Mouse (Mus musculus) layer of hippocampus, adult 9-11 months (tissue): Measurements from ENCODE around the gene Ergic3.

Experiments
- DNase-seq: peaks from one replicate; pipeline ENCODE4 v3.0.0; 2022

Ergic3 gene

GRCm38 (mm10) chr2:156007888-156008532, at the start of gene Ergic3, which contains the start of gene 6430550D23Rik:
TSS of gene Ergic3 (plus strand) at chr2:156008045.
TSS of gene 6430550D23Rik (minus strand) at chr2:156007977.
- DNase-seq: peak; percentile 98

GRCm38 (mm10) chr2:155959981-155960380, 47.9 kb upstream of the Ergic3 start:
- DNase-seq: no peak

- no peak for DNase-seq
Measured at GRCm38 (mm10) chr2:155961862-155962261, 46.0 kb upstream of the Ergic3 start.

DNA sequence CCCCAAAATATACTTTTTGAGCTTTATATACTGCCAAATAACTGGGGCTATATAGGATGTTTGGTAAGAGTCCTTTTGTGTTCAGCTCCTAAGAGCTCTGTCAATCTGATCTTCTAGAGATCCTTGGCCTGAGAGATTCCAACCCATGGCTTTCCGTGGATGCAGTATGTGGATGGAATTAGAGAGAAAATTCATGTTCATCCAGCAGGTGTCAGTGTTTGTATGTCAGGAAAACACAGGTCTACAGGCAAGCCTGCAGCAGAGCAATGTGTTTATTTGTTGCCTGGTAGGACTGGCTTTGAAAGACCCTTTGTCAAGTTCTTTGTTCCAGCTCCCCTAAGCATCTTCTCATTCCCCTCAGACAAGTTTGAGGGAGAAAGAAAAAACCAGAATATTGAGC, 44.9 kb upstream of the Ergic3 start:
- no peak for DNase-seq

DNA sequence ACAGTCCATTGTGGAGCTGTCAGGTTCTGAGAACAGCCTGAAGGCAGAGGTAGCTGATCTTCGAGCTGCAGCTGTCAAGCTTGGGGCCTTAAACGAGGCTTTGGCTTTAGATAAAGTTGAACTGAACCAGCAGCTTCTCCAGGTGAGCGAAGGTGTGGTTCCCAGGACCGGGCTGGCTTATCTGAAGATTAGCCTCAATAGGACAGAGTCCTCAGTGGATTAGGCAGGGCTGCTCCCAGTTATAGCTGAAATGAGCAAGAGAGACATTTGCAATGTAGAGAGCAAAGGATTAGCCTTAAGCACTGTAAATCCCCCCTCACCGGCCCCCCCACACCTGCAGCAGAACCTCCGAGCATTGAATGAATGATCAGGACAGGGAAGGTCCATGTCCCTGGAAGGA, 34.5 kb upstream of the Ergic3 start:
- no peak for DNase-seq

DNA sequence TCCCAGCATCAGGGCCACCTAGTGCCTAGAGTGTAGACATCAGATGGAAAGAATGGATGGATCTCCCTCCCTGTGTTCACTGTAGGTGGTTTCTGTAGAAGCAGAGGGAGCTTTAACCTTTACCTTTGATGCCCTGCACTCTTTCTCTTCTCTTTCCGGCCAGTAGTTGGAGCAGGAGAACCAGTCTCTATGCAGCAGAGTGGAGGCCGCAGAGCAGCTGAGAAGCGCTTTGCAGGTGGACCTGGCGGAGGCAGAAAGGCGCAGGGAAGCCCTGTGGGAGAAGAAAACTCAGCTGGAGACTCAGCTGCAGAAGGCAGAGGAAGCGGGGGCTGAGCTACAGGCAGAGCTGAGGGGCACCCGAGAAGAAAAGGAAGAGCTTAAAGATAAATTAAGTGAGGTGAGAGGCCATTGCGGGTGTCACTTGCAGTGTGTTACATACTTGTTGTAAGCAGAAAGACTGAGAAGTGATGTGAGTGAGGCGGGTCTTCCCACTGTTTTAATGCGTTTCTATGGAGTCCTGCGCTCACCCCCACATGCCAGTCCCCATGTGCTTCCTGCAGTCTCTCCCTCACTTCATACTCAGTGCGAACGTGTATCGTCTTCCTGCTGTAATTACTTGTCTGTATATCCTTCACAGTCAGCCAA, 33.6 kb upstream of the Ergic3 start:
- DNase-seq: no peak

- DNase-seq: peak; percentile 44
Measured at GRCm38 (mm10) chr2:155979328-155979991, 28.4 kb upstream of the Ergic3 start.

DNA sequence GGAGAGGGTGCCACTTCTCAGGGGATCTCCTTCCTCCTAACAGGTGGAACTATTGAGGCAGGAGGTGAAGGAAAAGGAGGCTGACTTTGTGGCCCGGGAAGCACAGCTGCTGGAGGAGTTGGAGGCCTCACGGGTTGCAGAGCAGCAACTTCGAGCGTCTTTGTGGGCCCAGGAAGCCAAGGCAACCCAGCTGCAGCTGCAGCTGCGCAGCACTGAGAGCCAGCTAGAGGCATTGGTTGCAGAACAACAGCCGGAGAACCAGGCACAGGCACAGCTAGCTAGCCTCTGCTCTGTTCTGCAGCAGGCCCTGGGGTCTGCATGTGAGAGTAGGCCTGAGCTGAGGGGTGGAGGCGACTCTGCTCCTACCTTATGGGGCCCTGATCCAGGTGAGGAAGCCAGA, 22.1 kb upstream of the Ergic3 start:
- no peak for DNase-seq

DNA sequence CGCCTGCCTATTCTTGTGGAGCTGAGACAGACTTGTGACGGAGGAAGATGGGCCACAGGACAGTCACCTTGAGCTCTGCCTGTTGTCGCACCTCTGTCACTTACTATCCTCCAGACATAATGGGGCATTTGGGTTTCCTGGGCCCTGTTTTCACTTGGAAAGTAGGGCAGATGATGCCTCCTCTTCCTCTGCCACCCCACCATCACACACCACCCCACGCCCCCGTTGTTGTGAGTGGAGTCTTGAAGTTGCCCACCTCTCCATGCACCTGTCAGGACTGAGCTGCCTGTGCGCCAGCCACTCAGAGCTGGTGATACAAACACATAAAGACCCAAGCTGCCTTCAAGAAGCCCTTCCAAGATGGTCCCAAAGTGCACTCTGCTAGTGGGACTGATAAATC, 20.7 kb upstream of the Ergic3 start:
- DNase-seq: no peak

DNA sequence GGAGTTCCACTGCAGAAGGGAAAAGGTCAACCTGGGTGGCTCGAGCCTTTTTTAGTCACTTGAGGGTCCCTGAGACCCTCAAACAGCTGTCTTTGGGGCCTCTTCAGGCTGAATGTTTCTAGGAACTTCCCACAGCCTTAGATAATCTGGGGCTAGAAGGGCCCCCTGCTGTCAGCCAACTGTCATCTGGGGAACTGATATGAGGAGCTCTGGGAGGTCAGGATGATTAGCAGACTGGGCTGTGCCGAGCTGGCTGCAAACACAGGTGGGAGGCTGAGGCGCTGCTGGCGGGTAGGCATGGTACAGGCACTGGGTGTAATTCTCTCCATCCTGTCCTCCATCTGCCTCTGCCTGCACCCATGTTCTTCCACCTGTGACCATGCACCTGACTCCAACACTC, 18.8 kb upstream of the Ergic3 start:
- DNase-seq: peak; percentile 41

DNA sequence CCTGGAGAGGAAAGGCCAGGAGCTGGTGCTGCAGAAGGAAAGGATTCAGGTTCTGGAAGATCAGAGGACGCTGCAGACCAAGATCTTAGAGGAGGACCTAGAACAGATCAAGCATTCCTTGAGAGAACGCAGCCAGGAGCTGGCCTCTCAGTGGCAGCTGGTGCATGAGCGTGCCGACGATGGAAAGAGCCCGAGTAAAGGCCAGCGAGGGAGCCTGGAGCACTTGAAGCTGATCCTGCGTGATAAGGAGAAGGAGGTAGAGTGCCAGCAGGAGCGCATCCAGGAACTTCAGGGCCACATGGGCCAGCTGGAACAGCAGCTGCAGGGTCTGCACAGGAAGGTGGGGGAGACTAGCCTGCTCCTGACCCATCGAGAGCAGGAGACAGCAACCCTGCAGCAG, 16.7 kb upstream of the Ergic3 start:
- DNase-seq: no peak

DNA sequence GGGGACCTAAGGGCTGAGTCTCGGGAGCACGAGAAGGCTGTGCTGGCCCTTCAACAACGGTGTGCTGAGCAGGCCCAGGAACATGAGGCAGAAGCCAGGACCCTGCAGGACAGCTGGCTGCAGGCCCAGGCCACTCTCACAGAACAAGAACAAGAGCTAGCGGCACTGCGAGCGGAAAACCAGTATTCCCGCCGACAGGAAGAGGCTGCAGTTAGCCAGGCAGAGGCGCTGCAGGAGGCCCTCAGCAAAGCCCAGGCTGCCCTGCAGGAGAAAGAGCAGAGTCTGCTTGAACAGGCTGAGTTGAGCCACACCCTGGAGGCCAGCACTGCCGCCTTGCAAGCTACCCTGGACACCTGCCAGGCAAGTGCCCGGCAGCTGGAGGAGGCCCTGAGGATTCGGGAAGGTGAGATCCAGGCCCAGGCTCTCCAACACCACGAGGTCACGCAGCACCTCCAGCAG, 16.0 kb upstream of the Ergic3 start:
- DNase-seq: peak; percentile 68

DNA sequence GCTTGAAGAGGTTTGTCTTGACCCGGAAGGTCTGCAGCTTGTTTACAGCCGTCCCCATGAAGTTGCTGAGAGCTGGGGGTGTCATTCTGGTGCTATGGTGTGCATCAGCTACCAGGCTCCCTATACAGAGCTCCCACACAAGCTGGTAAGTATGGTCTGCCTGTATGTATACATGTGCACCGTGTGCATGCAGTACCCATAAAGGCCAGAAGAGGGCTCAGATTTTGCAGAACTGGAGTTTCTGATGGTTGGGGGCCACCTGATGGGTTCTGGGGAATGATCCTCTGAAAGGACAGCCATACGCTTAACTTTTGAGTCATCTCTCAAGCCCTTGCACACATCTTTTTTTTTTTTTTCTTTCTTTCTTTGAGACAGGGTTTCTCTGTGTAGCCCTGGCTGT, 2.5 kb upstream of the Ergic3 start:
- DNase-seq: no peak

GRCm38 (mm10) chr2:156018106-156018505, 10.3 kb downstream of the Ergic3 start:
- DNase-seq: no peak

DNA sequence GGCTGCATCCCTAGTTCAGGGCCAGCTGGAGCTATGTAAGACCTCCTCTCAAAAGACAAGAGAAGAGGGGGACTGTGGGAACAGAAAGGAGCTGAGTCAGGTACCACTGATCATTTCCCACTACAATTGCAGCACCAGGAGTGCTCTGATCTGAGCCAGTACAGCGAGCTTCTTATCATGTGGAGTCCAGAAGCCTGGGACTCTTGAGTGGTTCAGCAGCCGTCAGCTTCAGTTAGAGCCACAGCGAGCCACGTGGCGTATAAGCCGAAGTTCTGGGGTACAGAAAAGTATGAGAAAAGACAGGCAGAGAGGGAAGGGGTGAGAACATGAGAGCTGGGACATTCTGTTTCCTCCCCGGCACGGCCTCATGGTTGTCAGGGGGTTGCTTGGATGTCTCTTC, 13.4 kb downstream of the Ergic3 start:
- DNase-seq: no peak

DNA sequence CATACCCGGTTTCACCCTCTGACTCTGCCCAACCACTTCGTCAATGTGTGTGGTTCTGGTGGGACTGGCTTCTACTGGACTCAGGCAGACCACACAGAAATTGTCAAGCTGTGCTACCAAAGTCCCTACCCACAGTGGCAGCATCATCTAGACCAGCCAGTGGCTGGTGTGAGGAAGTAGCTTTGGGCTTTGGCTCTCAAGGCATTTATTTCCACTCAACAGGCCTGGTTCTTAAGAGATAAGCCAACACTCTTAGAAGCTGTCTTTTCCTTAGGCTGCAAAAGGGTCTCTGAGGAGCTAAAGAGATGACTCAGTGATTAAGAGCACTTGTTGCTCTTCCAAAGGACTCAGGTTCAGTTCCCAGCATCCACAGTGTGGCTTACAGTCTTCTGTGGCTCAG, 13.9 kb downstream of the Ergic3 start:
- no peak for DNase-seq

- DNase-seq: no peak
Measured at GRCm38 (mm10) chr2:156025482-156025881, 17.6 kb downstream of the Ergic3 start.

- DNase-seq: no peak
Measured at GRCm38 (mm10) chr2:156039390-156039789, 31.5 kb downstream of the Ergic3 start.

- no peak for DNase-seq
Measured at GRCm38 (mm10) chr2:156042903-156043302, 35.1 kb downstream of the Ergic3 start.

- no peak for DNase-seq
Measured at GRCm38 (mm10) chr2:156047929-156048328, 40.1 kb downstream of the Ergic3 start.

- DNase-seq: no peak
Measured at GRCm38 (mm10) chr2:156052816-156053215, 45.0 kb downstream of the Ergic3 start, which contains the start of gene Fer1l4. TSS of gene Fer1l4 (minus strand) at chr2:156052947.

DNA sequence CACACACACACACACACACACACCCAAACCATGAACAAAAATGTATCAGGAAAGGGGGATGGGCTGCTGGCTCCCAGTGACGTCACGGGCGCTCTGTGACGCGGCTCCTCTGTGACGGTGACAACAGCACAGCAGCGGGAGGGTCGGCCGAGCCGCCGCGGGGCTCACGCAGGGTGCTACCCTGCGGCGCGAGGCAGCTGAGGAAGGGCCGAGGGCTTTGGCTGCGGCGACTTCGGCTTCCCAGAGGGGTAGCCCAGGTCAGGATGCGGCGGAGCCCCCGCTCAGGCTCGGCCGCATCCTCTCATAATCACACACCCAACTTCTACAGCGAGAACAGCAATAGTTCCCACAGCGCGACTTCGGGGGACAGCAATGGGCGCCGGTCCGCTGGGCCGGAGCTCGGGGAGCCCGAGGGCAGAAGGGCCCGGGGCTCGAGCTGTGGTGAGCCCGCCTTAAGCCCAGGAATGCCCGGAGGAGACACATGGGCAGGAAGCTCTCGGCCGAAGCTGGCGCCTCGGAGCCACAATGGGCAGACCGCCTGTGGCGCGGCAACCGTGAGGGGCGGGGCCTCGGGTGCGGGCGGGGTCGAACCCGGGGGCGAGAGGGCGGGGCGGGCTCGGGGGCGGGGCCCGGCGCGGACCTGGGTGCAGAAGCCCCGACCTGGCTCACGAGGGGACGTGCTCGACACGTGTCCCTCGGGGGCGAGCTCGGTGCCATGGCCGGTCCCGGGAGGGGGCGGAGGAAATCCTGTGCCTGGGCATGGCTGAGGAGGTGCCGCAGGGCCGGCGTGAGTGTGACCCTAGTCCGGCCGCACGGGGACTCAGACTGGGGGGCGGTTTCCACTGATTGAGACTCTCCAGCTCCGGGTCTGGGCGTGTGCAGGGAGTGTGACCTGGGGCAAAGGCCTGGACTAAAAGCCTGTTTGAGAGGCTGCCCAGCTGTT, 57.5 kb downstream of the Ergic3 start, which contains the start of gene Spag4:
Gene Spag4, plus strand, starts transcription at position 77 of the 943 bp plus-strand sequence.
- DNase-seq: no peak

DNA sequence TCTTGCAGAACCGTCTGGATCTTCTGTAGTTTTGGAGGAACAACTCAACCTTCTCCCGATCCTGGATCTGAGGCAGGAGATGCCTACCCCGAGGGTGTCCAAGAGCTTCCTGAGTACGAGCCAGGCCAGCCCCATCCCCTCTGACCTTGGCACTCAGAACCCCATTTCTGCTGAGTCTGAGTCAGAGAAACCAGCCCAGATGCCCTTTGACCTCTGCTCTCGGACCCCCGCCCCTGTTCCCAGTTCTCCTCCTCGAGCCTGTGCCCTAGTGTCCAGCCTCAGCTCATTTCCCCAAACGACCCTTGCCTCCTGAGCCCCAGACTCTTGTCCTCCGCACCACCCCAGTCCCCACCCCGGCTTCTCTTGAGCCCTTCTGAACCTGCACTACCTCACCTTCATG, 58.3 kb downstream of the Ergic3 start:
- no peak for DNase-seq
